Mouse (Mus musculus) MEL (cell line): ENCODE measurements around the gene Naa15. TPM values are rescaled to one million over a fixed set of nuclear protein-coding genes. Genes with fewer than 3 reads are reported as not detected.
A peak's percentile ranks its signal among the peaks of the same experiment; 100 is the strongest.
"Not testable (repeated sequence)": the region's sequence is repeated elsewhere in the genome, so short reads cannot be mapped to it uniquely, and the experiment has no call there.

ENCODE experiments used
- DNase-seq: peaks from one replicate; pipeline ENCODE4 v3.0.0; 2011; ENCODE audit warnings: low read depth, low spot score
- H3K27ac ChIP-seq: 2 replicates; pipeline ENCODE4 v1.5.1; 2012; ENCODE audit warnings: low read depth, mild to moderate bottlenecking, control low read depth, low read length, moderate library complexity; ENCODE audit not compliant: control insufficient read depth
- H3K27me3 ChIP-seq, 2 experiments: fragments of 150-350 bp in 1 of 2; sonication (generic) in 1 of 2; 2 replicates each; pipeline ENCODE4 v1.6.1; 2012; ENCODE audit warnings: low read length in 2 of 2, mild to moderate bottlenecking in 2 of 2, improper control_type of control experiment in 1 of 2, moderate library complexity in 1 of 2; ENCODE audit not compliant: insufficient read depth in 2 of 2, control insufficient read depth in 1 of 2
- H3K36me3 ChIP-seq, 2 experiments: 2 replicates each; pipeline ENCODE4 v1.6.1; 2012 to 2014; ENCODE audit warnings: low read length in 2 of 2, improper control_type of control experiment in 1 of 2, inconsistent platforms in 1 of 2, mild to moderate bottlenecking in 1 of 2; ENCODE audit not compliant: insufficient read depth in 2 of 2, control insufficient read depth in 1 of 2
- H3K4me1 ChIP-seq, 2 experiments: fragments of 150-350 bp in 1 of 2; sonication (generic) in 1 of 2; 2 replicates each; pipeline ENCODE4 v1.6.1; 2012; ENCODE audit warnings: low read length in 2 of 2, improper control_type of control experiment in 1 of 2, mild to moderate bottlenecking in 1 of 2; ENCODE audit not compliant: insufficient read depth in 2 of 2, control insufficient read depth in 1 of 2
- H3K4me3 ChIP-seq, 2 experiments: fragments of 150-350 bp in 1 of 2; sonication (generic) in 1 of 2; 2 replicates each; pipeline ENCODE4 v1.5.1; 2012; ENCODE audit warnings: low read depth in 2 of 2, low read length in 2 of 2, mild to moderate bottlenecking in 2 of 2, moderate library complexity in 2 of 2, control low read depth in 1 of 2, improper control_type of control experiment in 1 of 2; ENCODE audit not compliant: control insufficient read depth in 1 of 2, insufficient read depth in 1 of 2
- H3K79me2 ChIP-seq: 2 replicates; pipeline ENCODE4 v1.6.1; 2012; ENCODE audit warnings: mild to moderate bottlenecking, low read length, moderate library complexity; ENCODE audit not compliant: control insufficient read depth, poor library complexity, insufficient read depth
- H3K9ac ChIP-seq: 2 replicates; pipeline ENCODE4 v1.6.1; 2012; ENCODE audit warnings: low read depth, mild to moderate bottlenecking, control low read depth, low read length, moderate library complexity; ENCODE audit not compliant: control insufficient read depth, poor library complexity, severe bottlenecking
- H3K9me3 ChIP-seq: fragments of 150-350 bp; sonication (generic); replicated peaks from 2 replicates; pipeline ENCODE4 v1.6.1; 2012; ENCODE audit warnings: mild to moderate bottlenecking, low read length, improper control_type of control experiment, moderate library complexity; ENCODE audit not compliant: insufficient read depth
- CTCF ChIP-seq, 3 experiments: IDR thresholded peaks in 2 of 3; conservative IDR thresholded peaks in 1 of 3; 2 replicates each; pipeline ENCODE4 v1.5.1; 2011 to 2012; ENCODE audit warnings: low read length in 3 of 3, low read depth in 2 of 3, mild to moderate bottlenecking in 2 of 3, improper control_type of control experiment in 1 of 3, inconsistent platforms in 1 of 3, mixed read lengths in 1 of 3, moderate library complexity in 1 of 3; ENCODE audit not compliant: control insufficient read depth in 1 of 3, insufficient read depth in 1 of 3, poor library complexity in 1 of 3, severe bottlenecking in 1 of 3
- EP300 ChIP-seq, 2 experiments: IDR thresholded peaks; 2 replicates each; pipeline ENCODE4 v1.6.1; 2011; ENCODE audit warnings: improper control_type of control experiment in 2 of 2, low read length in 2 of 2, low read depth in 1 of 2, mild to moderate bottlenecking in 1 of 2
- ETS1 ChIP-seq: IDR thresholded peaks from 2 replicates; pipeline ENCODE4 v1.6.1; 2012; ENCODE audit warnings: low read depth, mild to moderate bottlenecking, inconsistent platforms, low read length, improper control_type of control experiment, moderate library complexity
- GATA1 ChIP-seq: IDR thresholded peaks from 2 replicates; pipeline ENCODE4 v1.6.1; 2011; ENCODE audit warnings: low read depth, low read length, improper control_type of control experiment
- MEF2A ChIP-seq: IDR thresholded peaks from 2 replicates; pipeline ENCODE4 v1.6.1; 2014; ENCODE audit warnings: low read depth, mild to moderate bottlenecking, inconsistent platforms, low read length, improper control_type of control experiment; ENCODE audit not compliant: poor library complexity, insufficient replicate concordance, severe bottlenecking; ENCODE audit errors: extremely low read depth
- MYB ChIP-seq: IDR thresholded peaks from 2 replicates; pipeline ENCODE4 v1.6.1; 2011; ENCODE audit warnings: mild to moderate bottlenecking, low read depth, low read length, improper control_type of control experiment
- MYC ChIP-seq: IDR thresholded peaks from 2 replicates; pipeline ENCODE4 v1.6.1; 2011; ENCODE audit warnings: low read depth, mild to moderate bottlenecking, low read length, improper control_type of control experiment, moderate library complexity
- NRF1 ChIP-seq: IDR thresholded peaks from 2 replicates; pipeline ENCODE4 v1.6.1; 2014; ENCODE audit warnings: low read depth, mild to moderate bottlenecking, inconsistent platforms, low read length, improper control_type of control experiment, moderate library complexity; ENCODE audit not compliant: poor library complexity, insufficient read depth, severe bottlenecking
- POLR2A ChIP-seq, 2 experiments: IDR thresholded peaks; 2 replicates each; pipeline ENCODE4 v1.6.1; 2011 to 2012; ENCODE audit warnings: low read length in 2 of 2, mild to moderate bottlenecking in 2 of 2, control low read depth in 1 of 2, improper control_type of control experiment in 1 of 2, low read depth in 1 of 2, moderate library complexity in 1 of 2; ENCODE audit not compliant: control insufficient read depth in 1 of 2, insufficient read depth in 1 of 2, poor library complexity in 1 of 2
- RAD21 ChIP-seq: IDR thresholded peaks from 2 replicates; pipeline ENCODE4 v1.6.1; 2011; ENCODE audit warnings: mild to moderate bottlenecking, low read depth, low read length, improper control_type of control experiment
- RCOR1 ChIP-seq: IDR thresholded peaks from 2 replicates; pipeline ENCODE4 v1.6.1; 2012; ENCODE audit warnings: low read depth, mild to moderate bottlenecking, inconsistent platforms, low read length, improper control_type of control experiment
- SIN3A ChIP-seq: IDR thresholded peaks from 2 replicates; pipeline ENCODE4 v1.6.1; 2012; ENCODE audit warnings: low read length, improper control_type of control experiment, inconsistent platforms
- TBP ChIP-seq: IDR thresholded peaks from 2 replicates; pipeline ENCODE4 v1.8.0; 2011; ENCODE audit warnings: low read depth, low read length, improper control_type of control experiment
- UBTF ChIP-seq: IDR thresholded peaks from 2 replicates; pipeline ENCODE4 v1.6.1; 2012; ENCODE audit warnings: low read depth, mild to moderate bottlenecking, inconsistent platforms, low read length, improper control_type of control experiment, moderate library complexity, borderline replicate concordance; ENCODE audit not compliant: insufficient read depth
- ZNF384 ChIP-seq: IDR thresholded peaks from 2 replicates; pipeline ENCODE4 v1.6.1; 2012; ENCODE audit warnings: low read depth, mild to moderate bottlenecking, inconsistent platforms, low read length, improper control_type of control experiment
- polyA plus RNA-seq, 2 experiments: library from polyadenylated mRNA; stranded (reverse) in 1 of 2; unstranded in 1 of 2; fragments of >175 nt in 1 of 2; fragments of >200 nt in 1 of 2; gene quantifications; 2 replicates each; pipeline versions ENCODE4 v1.2.1 to v1.2.4; 2012; ENCODE audit warnings: low replicate concordance in 2 of 2, low read depth in 1 of 2; ENCODE audit not compliant: insufficient read length in 2 of 2, insufficient read depth in 1 of 2, missing spikeins in 1 of 2
- total RNA-seq: library from RNA; depleted of rRNA; stranded (reverse); fragments of 300-350 nt; gene quantifications from 2 replicates; pipeline ENCODE4 v1.2.3, GENCODE M21; 2012

Naa15 gene
- total and polyA plus RNA-seq, 3 experiments = 36.6 to 558 (median 61.6) TPM

DNA sequence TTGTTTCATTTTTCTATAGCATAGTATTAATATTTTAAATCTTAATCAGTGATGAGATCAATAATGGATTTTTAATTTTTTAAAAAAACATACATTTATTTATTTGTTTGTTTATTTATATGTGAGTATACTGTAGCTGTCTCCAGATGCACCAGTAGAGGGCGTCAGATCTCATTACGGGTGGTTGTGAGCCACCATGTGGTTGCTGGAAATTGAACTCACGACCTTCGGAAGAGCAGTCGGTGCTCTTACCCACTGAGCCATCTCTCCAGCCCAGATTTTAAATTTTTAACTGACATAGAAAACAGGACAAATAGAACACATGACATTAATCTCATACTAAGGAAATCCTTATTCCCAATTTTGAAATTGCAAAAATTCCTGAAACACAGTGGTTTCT lies 19.4 kb downstream of the Naa15 start:
- H3K79me2 ChIP-seq = peaks cover 51% of the 10 kb centered on the region
- DNase-seq, H3K4me3 ChIP-seq, H3K4me1 ChIP-seq, H3K9me3 ChIP-seq, H3K9ac ChIP-seq, H3K27me3 ChIP-seq: not testable (repeated sequence)
- TF ChIP-seq CTCF (IDR thresholded peaks at IDR 0.05 in 2 of 3, conservative IDR thresholded peaks at IDR 0.05 in 1 of 3; ENCODE audit: control insufficient read depth in 1 of 3, insufficient read depth in 1 of 3, low read depth in 2 of 3, low read length in 3 of 3, poor library complexity in 1 of 3, severe bottlenecking in 1 of 3) (peak in 2 of 3 experiments; percentile 13 to 40; a peak in 2 of 6 replicates), MYC (peak; percentile 52; the same call in 1 of the 2 replicates)
- TF ChIP-seq, all 39 proteins: peak for 2; not testable (repeated sequence) for 37
- H3K36me3 ChIP-seq = peaks cover 2 to 35% of the 10 kb centered on the region in 2 experiments
- not testable (repeated sequence) for H3K27ac ChIP-seq

DNA sequence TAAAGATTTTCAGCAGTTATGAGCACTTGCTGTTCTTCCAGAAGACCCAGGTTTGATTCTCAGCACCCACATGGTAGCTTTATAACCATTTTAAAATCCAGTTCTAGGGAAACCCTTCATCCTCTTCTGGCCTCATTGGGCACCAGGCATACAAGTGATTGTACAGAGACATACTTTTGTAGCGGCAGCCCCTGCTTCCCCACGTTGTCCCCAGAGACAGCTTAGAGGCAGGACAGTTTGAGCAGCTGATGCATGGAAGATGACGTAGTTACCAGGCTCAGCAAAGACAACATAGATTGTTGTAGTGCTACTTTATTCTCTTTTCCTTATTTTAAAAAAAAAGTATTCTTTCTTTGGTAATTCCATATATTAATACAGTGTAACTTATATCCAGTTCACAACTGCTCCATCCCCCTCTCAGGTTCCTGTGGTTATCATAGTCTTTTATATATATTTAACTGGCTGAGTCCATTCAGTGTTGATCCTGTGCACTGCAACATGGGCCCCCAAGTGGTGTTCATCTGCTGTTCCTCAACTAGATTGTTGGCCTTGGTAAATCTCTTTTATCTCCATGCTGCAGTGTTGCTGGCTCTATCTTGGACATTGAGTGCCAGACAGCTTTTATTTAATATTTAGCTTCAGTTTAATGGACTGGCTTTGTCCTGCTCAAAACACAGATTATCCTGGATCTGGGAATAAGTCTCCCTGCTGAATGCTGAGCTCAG lies 20.1 kb downstream of the Naa15 start:
- Histone ChIP-seq H3K9ac (no peak overlapping the region), H3K4me3 (no peak overlapping the region)
- TF ChIP-seq UBTF = no peak
- no peak for TF ChIP-seq TBP
- TF ChIP-seq POLR2A (IDR thresholded peaks at IDR 0.05; ENCODE audit: control insufficient read depth in 1 of 2, insufficient read depth in 1 of 2, low read depth in 1 of 2, low read length in 2 of 2, poor library complexity in 1 of 2) = no peak
- TF ChIP-seq ZNF384 = no peak
- TF ChIP-seq, all 39 proteins: peak for 0
- Histone ChIP-seq H3K27ac (no peak overlapping the region), H3K9me3 (no peaks in the 10 kb centered on the region), H3K4me1 (no peaks in the 10 kb centered on the region), H3K79me2 (peaks cover 48% of the 10 kb centered on the region), H3K36me3 (peaks cover 2 to 36% of the 10 kb centered on the region in 2 experiments), H3K27me3 (no peaks in the 10 kb centered on the region)
- peak; percentile 17 for DNase-seq

DNA sequence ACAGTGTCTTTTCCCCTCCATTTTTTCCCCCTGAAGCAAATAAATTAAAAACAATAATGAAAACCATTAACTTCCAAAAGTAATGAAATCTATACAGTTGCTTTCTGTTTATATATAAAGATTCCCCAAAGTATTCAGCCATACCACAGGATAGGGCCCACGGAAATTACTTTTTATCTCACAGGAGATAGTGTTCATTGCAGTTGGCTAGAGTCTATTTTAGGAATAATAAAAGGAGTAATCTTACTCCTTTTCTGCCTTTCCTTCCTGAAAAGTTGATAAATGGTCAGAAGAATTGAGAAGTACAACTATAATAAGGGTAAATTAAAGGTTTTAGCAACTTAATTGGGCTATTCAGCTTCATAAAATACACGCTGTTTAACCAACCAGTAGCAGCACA lies 53.6 kb downstream of the Naa15 start:
- peak; percentile 64; the same call in 1 of the 2 replicates for TF ChIP-seq GATA1
- peak; percentile 96; the same call in 1 of the 2 replicates for TF ChIP-seq MEF2A
- peak; percentile 26; the same call in 1 of the 2 replicates for TF ChIP-seq RCOR1
- peak; percentile 32; the same call in 1 of the 2 replicates for TF ChIP-seq SIN3A
- TF ChIP-seq RAD21 = no peak
- peak; percentile 72 to 83 for TF ChIP-seq EP300 (IDR thresholded peaks at IDR 0.05; ENCODE audit: low read depth in 1 of 2, low read length in 2 of 2)
- TF ChIP-seq MYB = peak; percentile 36; the same call in 1 of the 2 replicates
- TF ChIP-seq NRF1 = no peak
- TF ChIP-seq ETS1 = peak; percentile 26; the same call in 1 of the 2 replicates
- Histone ChIP-seq H3K4me3 (no peak overlapping the region), H3K79me2 (no peaks in the 10 kb centered on the region), H3K9me3 (no peaks in the 10 kb centered on the region), H3K36me3 (peaks cover 21 to 73% of the 10 kb centered on the region in 2 experiments), H3K9ac (no peak overlapping the region), H3K27me3 (no peaks in the 10 kb centered on the region), H3K27ac (no peak overlapping the region), H3K4me1 (peaks cover 0 to 24% of the 10 kb centered on the region in 2 experiments; a peak in 2 of 4 replicates)
- DNase-seq = no peak
